Mouse (Mus musculus): ENCODE measurements around the gene Insm2.

Insm2 gene

DNA sequence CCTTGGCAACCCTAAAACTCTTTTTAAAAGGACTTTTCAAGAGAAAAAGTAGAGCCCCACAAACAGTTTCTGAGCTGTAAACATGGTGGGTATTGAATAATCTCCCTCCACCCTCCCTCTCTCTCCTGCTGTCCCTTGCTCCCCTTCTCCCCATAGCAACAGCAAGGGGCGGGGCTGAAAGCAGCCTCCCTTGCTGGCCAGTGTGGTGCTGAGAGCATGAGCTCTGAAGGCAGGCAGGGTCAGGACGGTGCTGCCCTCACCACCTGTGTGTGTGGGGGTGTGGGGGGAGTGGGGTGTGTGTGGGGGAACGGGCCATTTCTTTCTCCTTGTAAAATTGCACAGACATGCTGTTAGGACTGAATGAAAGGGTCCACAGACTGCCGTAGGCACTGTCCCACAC, 8.7 kb downstream of the Insm2 start:
- DNase-seq = no peak

DNA sequence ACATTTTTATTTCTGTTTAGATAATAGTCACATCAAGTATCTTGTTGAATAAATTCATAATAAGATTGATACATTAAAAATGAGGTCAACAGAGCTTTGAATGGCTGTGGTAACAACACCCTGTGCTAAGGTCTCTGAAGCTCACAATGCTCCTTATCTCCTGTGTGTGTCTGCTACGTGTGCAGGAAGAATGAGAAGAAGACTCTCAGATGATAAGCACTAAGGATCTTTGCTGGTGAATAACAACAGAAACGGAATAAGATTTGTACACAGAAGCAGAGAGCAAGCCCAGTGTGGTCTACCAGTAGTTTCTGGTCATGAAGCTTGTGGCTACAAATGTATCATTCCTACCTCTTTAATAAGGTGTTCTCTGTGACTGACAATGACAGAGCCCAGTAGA, 11.6 kb downstream of the Insm2 start:
- no peak for DNase-seq

DNA sequence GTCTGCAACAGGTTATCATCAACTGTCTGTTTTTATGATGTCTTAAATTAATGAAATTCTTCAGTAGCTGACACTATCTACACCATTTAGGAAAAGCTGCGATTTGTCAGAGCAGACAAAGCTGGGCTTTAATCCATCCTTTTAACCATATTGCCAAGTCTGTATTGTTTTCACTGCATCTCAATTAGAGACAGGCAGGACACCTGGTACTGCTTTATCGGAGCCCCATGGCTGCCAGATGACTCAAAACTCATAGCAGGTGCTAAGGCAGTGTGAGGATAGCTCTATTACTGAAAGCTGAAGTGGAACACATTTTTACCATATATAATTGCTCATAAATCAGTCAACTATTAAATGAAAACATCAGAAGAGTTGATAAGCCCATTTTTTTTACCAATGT, 21.1 kb downstream of the Insm2 start:
- no peak for DNase-seq

DNA sequence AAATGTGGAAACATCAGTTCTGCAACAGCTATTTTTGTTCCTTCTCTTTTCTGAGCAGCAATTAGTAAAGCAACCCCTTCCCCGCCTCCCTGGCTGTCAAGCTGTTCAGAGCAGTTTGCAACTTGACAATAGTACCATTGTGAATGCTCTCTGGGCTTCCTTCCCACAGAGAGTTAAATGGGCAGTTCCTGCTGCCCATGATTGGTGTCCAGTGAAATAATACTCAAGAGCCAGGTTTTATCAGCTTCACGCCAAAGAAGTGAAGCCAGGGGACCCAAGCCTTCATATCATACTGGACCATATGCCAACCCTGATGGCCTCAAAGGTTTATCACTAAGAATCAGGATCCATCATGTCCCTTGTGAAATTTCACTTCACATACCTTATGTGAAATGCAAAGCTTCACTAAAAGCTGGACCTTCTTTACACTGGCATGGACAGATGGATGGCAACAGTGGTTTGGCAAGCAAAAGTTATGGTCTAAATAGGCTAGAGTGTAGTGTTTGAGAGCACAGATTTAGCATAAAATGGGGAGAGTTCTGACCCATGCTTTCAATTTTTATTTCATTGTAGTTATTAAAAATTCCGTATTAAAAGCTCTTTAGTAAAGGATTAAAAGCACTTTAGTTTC, 23.5 kb downstream of the Insm2 start:
- no peak for DNase-seq

DNA sequence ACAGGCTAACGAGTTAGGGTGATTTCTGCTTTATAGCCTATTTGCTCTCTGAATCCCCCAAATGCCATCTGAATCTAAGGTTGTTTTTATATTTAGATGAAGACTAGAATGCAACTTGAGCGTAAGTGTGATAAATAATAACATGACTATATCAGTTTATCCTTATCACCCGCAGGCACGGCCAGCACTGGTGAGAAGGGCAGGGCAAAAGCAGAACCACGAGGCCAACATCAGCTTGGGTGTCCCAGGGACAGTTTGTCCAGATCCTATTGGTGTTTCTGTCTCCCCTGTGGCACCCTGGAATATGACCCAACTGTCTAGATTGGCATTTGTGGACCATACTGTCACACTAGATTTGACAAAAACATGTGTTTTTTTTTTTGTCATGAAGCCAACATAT, 24.0 kb downstream of the Insm2 start:
- DNase-seq = no peak

DNA sequence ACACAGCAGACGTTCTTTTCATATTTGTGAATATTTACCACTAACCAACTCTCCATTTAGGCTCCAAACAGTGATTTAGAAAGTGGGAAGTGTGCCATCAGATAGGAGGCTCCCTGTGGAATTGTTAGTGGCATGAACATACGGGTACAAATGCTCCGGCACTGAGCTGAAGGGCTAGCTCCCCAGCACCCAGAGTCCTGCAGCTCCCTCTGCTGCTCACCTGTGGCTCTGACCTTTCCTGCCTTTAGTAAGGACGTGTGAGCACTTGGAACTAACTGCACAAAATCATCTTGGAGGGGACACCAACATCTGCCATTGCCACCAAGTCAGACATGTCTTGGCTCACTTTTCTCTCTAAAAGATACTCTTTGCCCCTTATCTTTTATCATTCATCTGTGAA, 27.5 kb downstream of the Insm2 start:
- no peak for DNase-seq

DNA sequence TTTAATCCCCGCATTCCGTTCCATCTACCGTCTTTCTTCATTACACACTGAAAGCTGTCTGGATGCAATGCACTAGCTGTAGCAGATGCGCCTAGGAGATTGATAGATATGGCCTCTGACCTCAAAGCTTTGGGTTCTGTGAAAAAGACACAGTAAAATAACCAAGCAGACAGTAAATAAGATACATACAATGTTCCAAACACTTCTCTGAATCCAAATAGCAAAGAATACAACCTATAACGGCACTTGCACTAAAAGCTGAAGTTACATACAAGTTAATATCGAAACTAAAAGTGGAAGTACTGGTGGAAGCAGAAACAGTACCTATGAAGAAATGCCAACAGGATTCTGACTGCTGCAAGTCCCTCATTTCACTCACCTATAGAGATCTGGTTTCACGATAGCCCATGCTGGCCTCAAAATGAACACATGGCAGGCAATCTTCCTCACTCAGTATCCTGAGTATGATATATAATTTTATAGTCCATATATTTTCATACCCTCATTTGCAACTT, 48.8 kb downstream of the Insm2 start:
- DNase-seq = no peak

Data from cerebellum, adult 11 months (tissue).